Mouse (Mus musculus) T-helper 1 cell (primary cell): ENCODE results near the gene Minos1.

Experiments
- in situ Hi-C: fragments of 300-600 bp; cut with MboI, MseI; formaldehyde crosslinking; loops from one replicate; pipeline ENCODE4 v1.15.1; 2025; ENCODE audit warnings: high pct_unique_total_duplicates

Minos1 gene

GRCm38 (mm10) chr4:139074060-139074459 lies 56.9 kb downstream of the Minos1 start:
- in situ Hi-C loops = loop anchor here (25.0 kb wide), 1 partner anchor 788 kb away; no protein-coding TSS in a partner anchor

- in situ Hi-C loops = loop anchor here (25.0 kb wide), 1 partner anchor 794 kb away; no protein-coding TSS in a partner anchor
These were observed 62.6 kb downstream of the Minos1 start for GRCm38 (mm10) chr4:139068287-139068686.

DNA sequence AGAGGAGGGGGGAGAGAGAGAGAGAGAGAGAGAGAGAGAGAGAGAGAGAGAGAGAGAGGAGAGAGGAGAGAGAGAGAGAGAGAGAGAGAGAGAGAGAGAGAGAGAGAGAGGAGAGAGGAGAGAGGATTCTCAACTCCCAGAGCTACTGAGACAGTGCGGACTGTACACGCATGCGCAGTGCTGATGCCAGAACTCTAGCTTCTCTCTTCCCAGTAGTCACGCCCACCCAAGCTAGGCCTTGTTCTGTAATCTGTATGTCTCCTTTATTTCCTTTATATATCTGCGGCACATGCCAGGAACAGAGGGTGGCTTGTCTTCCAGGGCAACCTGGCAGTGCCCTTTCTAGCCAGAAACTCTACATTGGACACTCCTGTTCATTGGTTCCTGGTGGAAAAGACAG lies 66.1 kb downstream of the Minos1 start:
- in situ Hi-C loops = loop anchor here (25.0 kb wide), 1 partner anchor 797 kb away; no protein-coding TSS in a partner anchor

GRCm38 (mm10) chr4:139059569-139059968 lies 71.3 kb downstream of the Minos1 start:
- in situ Hi-C loops = loop anchor here (25.0 kb wide), 1 partner anchor 803 kb away; no protein-coding TSS in a partner anchor

GRCm38 (mm10) chr4:139058029-139058428 lies 72.9 kb downstream of the Minos1 start:
- in situ Hi-C loops = loop anchor here (25.0 kb wide), 1 partner anchor 804 kb away; no protein-coding TSS in a partner anchor

GRCm38 (mm10) chr4:139057291-139057690 lies 73.6 kb downstream of the Minos1 start:
- in situ Hi-C loops = loop anchor here (25.0 kb wide), 1 partner anchor 805 kb away; no protein-coding TSS in a partner anchor

DNA sequence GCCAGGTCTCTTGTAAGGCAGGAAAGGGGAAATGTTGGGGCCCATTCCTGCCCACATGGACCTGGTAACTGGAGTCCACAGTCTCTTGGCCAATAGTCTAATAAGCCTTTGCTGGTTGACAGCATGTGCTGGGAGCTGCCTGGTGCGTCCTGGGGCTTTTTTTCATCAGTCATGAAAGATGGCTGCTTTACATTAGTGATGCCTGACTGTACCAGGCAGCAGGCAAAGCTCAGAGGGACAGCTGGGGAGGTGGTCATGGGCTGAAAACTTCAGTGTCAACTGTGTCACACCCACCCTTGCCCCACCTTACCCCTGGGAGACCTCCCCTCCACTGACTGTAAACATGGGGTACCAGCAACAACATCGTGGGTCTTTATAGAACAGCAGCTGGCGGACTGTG lies 75.2 kb downstream of the Minos1 start:
- in situ Hi-C loops = loop anchor here (25.0 kb wide), 1 partner anchor 807 kb away; no protein-coding TSS in a partner anchor

- in situ Hi-C loops = loop anchor here (25.0 kb wide), 1 partner anchor 807 kb away; no protein-coding TSS in a partner anchor
These were observed 75.6 kb downstream of the Minos1 start for GRCm38 (mm10) chr4:139055336-139055735.

DNA sequence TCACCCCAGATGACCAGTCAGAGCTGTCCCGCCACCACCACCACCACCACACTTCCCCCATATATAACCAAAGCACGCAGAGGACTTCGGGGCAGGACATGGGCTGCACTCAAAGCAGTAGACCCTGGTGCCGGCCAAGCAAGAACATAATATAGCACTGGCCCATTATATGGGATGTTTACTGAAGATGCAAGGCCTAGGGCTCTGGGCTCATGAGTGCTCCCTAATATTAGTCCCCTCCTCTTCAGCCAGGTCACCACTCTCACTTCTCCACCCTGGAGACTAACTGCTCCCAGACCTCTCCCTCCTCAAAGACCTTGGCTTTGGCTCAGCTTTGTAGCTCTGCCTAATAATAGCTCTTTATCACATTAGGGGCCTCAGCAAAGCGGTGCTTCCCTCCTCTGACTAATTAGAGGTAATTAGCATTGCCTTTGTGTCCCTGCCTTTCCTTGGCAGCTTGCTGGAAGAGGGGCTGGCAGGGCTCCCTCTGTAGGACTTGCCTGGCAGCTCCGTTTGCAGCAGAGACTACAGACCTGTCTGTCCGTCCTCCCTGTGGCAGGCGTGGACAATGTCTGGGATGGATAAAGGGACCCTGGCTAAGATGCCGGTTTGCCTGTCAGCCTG lies 76.5 kb downstream of the Minos1 start:
- in situ Hi-C loops = loop anchor here (25.0 kb wide), 1 partner anchor 808 kb away; no protein-coding TSS in a partner anchor

DNA sequence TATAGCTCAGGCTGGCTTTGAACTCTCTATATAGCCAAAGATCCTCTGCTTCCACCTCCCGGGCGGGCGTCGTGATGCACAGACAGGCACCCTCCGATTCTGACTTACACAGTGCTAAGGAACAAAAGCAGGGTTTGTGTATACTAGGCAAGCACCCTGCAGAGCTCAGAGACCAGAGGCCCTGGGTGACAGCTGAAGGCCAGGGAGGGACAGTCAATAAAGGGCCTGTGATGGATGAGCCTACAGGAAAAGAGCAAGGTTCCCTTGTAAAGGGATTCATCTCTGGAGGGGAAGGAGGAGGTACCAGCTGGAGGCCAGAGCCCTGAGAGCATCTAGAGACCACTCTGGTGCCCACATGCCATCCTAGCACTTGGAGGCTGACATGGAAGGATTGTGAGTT lies 77.5 kb downstream of the Minos1 start:
- in situ Hi-C loops = loop anchor here (25.0 kb wide), 1 partner anchor 809 kb away; no protein-coding TSS in a partner anchor

DNA sequence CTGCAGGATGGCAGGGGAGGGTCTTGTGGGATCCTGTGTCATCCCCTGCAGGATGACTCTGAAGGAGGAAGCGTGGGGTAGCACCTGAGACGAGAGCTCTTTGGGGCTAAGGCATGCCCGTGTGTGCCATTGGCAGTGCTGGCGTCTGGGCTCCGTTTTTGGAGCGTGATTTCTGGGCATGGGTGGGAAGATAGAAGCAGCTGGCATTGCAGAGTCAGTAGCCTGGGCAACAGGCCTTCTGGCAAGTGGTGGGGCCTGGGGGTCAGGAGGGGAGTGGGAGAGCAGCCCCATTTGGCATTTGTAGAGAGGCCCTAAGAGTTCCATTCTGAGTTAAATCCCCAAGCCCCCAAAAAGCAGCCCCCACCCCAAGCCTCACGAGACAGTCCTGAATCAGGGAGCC lies 78.1 kb downstream of the Minos1 start:
- in situ Hi-C loops = loop anchor here (25.0 kb wide), 1 partner anchor 810 kb away; no protein-coding TSS in a partner anchor
